In genomic region chr15:79127101-79127500, GRCm38 (mm10) we compare ENCODE assay signal across 17 mouse cellular contexts. TPM values are rescaled to one million over a fixed set of nuclear protein-coding genes. Genes with fewer than 3 reads are reported as not detected.
DNase-seq lines count a peak whose midpoint lies in the region; ATAC-seq and TF ChIP-seq lines count a peak whose summit lies in the region.
"Had no signal": no experiment of that assay in that cellular context is flagged by ENCODE, and none has a peak within 500 bp of the region (broad histone marks: within the 10 kb centered on the region; RNA-seq: fewer than 3 reads in every experiment).

No protein-coding gene starts in this region.

- TF ChIP-seq EP300 in heart, postnatal 0 days (IDR thresholded peaks at IDR 0.05; ENCODE audit: low read depth), result no peak
- no peak for TF ChIP-seq EP300 in ES-Bruce4 (IDR thresholded peaks at IDR 0.05; ENCODE audit: insufficient read depth, low read depth, low read length)

- H3K27me3 ChIP-seq in heart, postnatal 0 days (ENCODE audit: control insufficient read depth, insufficient read depth, low read length), result no peaks in the 10 kb centered on the region
- H3K27me3 ChIP-seq in testis, adult 2 months (ENCODE audit: control insufficient read depth, insufficient read depth, low read length), result no peaks in the 10 kb centered on the region
- H3K27me3 ChIP-seq in ES-Bruce4 (ENCODE audit: control insufficient read depth, insufficient read depth, low read length, poor library complexity, severe bottlenecking), result no peaks in the 10 kb centered on the region
- H3K27me3 ChIP-seq: embryonic facial prominence, embryonic 13.5 days; embryonic facial prominence, embryonic 15.5 days; forebrain, embryonic 12.5 days had no signal

- H3K4me1 ChIP-seq in heart, postnatal 0 days (ENCODE audit: control insufficient read depth, insufficient read depth), result peaks cover 45% of the 10 kb centered on the region
- H3K4me1 ChIP-seq in testis, adult 2 months (ENCODE audit: control insufficient read depth, insufficient read depth, low read length), result peaks cover 8% of the 10 kb centered on the region
- peaks cover 2% of the 10 kb centered on the region for H3K4me1 ChIP-seq in ES-Bruce4 (ENCODE audit: control insufficient read depth, insufficient read depth, low read length)
- H3K4me1 ChIP-seq: embryonic facial prominence, embryonic 13.5 days; forebrain, embryonic 10.5 days; forebrain, embryonic 12.5 days had no signal

- no peak overlapping the region for H3K4me2 ChIP-seq in heart, postnatal 0 days (ENCODE audit: low read depth, low read length)
- H3K4me2 ChIP-seq: embryonic facial prominence, embryonic 13.5 days; embryonic facial prominence, embryonic 15.5 days; forebrain, embryonic 12.5 days had no signal

- no peak for TF ChIP-seq CTCF in heart, postnatal 0 days (IDR thresholded peaks at IDR 0.05; ENCODE audit: low read depth)
- TF ChIP-seq CTCF in testis, adult 2 months (IDR thresholded peaks at IDR 0.05; ENCODE audit: control insufficient read depth, insufficient read depth, insufficient replicate concordance, low read depth, low read length), result no peak
- no peak for TF ChIP-seq CTCF in ES-Bruce4 (IDR thresholded peaks at IDR 0.05; ENCODE audit: low read depth, low read length)

- WGBS in heart, postnatal 0 days, result 92% methylated on average over 12 of the region's 12 CpGs

- no peak for DNase-seq in heart, postnatal 0 days (ENCODE audit: low spot score)
- no peak for DNase-seq in heart, postnatal 10 days
- no peak for DNase-seq in testis, postnatal 10 days (ENCODE audit: low spot score)
- no peak for DNase-seq in layer of hippocampus, postnatal 10 days (ENCODE audit: low spot score in 2 of 2)
- DNase-seq: cerebellum, adult 9-11 months had no signal

- peaks cover 84% of the 10 kb centered on the region for H3K36me3 ChIP-seq in heart, postnatal 0 days (replicated peaks; ENCODE audit: control insufficient read depth, insufficient read depth, low read length)
- H3K36me3 ChIP-seq in testis, adult 2 months (ENCODE audit: control insufficient read depth, insufficient read depth, low read length), result no peaks in the 10 kb centered on the region; the same call in none of the 2 replicates
- H3K36me3 ChIP-seq in ES-Bruce4 (ENCODE audit: control insufficient read depth, insufficient read depth, low read length, poor library complexity, severe bottlenecking), result no peaks in the 10 kb centered on the region

- no peak overlapping the region for H3K4me3 ChIP-seq in heart, postnatal 0 days (ENCODE audit: low read depth, low read length)
- H3K4me3 ChIP-seq in testis, adult 2 months (ENCODE audit: control insufficient read depth, low read depth, low read length), result peak overlapping the region; percentile 77
- H3K4me3 ChIP-seq in ES-Bruce4 (ENCODE audit: low read depth, low read length), result 0 out of 2 replicates have a peak overlapping the region, but pooled peaks have one; percentile 0
- H3K4me3 ChIP-seq: embryonic facial prominence, embryonic 13.5 days; embryonic facial prominence, embryonic 15.5 days; erythroblast, embryonic 14.5 days; forebrain, embryonic 10.5 days; forebrain, embryonic 12.5 days had no signal

- no peak for ATAC-seq in heart, postnatal 0 days (ENCODE audit: insufficient read depth, low read depth)
- ATAC-seq: forebrain, embryonic 14.5 days; forebrain, embryonic 16.5 days had no signal

- intact Hi-C loops in heart, postnatal 10 days (cut with DNase I), result no loop called here

- peak overlapping the region; percentile 9; the same call in 1 of the 2 replicates for H3K27ac ChIP-seq in heart, postnatal 0 days (ENCODE audit: low read depth)
- H3K27ac ChIP-seq in testis, adult 2 months (ENCODE audit: control insufficient read depth, insufficient read depth, low read depth, low read length), result no peak overlapping the region
- H3K27ac ChIP-seq in ES-Bruce4 (ENCODE audit: insufficient read depth, low read length), result no peak overlapping the region
- H3K27ac ChIP-seq: embryonic facial prominence, embryonic 13.5 days; embryonic facial prominence, embryonic 15.5 days; forebrain, embryonic 10.5 days; forebrain, embryonic 12.5 days had no signal

- H3K9ac ChIP-seq in heart, postnatal 0 days (replicated peaks; ENCODE audit: low read depth, low read length), result no peak overlapping the region
- H3K9ac ChIP-seq in ES-Bruce4 (ENCODE audit: low read depth, poor library complexity, severe bottlenecking), result no peak overlapping the region
- H3K9ac ChIP-seq: embryonic facial prominence, embryonic 13.5 days; embryonic facial prominence, embryonic 15.5 days; forebrain, embryonic 12.5 days had no signal

- H3K9me3 ChIP-seq in heart, postnatal 0 days (replicated peaks; ENCODE audit: control insufficient read depth, low read length), result no peaks in the 10 kb centered on the region
- H3K9me3 ChIP-seq in ES-Bruce4 (replicated peaks; ENCODE audit: control insufficient read depth, insufficient read depth, low read length, poor library complexity, severe bottlenecking), result no peaks in the 10 kb centered on the region
- H3K9me3 ChIP-seq: embryonic facial prominence, embryonic 15.5 days; forebrain, embryonic 12.5 days had no signal

- TF ChIP-seq POLR2A in testis, adult 2 months (IDR thresholded peaks at IDR 0.05; ENCODE audit: control insufficient read depth, low read depth, low read length), result no peak
- no peak for TF ChIP-seq POLR2A in ES-Bruce4 (IDR thresholded peaks at IDR 0.05; ENCODE audit: insufficient read depth, low read length)

RNA-seq across cellular contexts. Expression of gene Polr2f, which starts 13.7 kb away (rescaled TPM):
- 50.2 and 84.8 TPM in 2 replicates for total RNA-seq in heart, postnatal 0 days (2014; rRNA removed; ENCODE audit: low replicate concordance)
- polyA plus RNA-seq in heart, postnatal 0 days (2015; fragmentation: Nextera tagmentation; extraction: Ambion mirVana), result 271 and 286 TPM in 2 replicates
- total RNA-seq in heart, postnatal 10 days (2021), result 100 to 1,000 TPM; 118 to 130 TPM
- 41.1 and 42.2 TPM in 2 replicates for polyA plus RNA-seq in testis, adult 2 months (2012; rRNA removed)
- polyA plus RNA-seq in ES-Bruce4 (2011; ENCODE audit: insufficient read depth, insufficient read length, low read depth, missing spikeins), result 162 and 166 TPM in 2 replicates
- 100 to 1,000 TPM; 120 to 138 TPM for total RNA-seq in layer of hippocampus, postnatal 10 days (2021)

RNA-seq across cellular contexts. Expression of gene 1700088E04Rik, which starts 14.0 kb away (rescaled TPM):
- 2.2 TPM in 1 of 2 replicates, not detected in the other for total RNA-seq in heart, postnatal 0 days (2014; rRNA removed; ENCODE audit: low replicate concordance)
- polyA plus RNA-seq in heart, postnatal 0 days (2015; fragmentation: Nextera tagmentation; extraction: Ambion mirVana), result 8.8 and 10.7 TPM in 2 replicates
- total RNA-seq in heart, postnatal 10 days (2021), result 1 to 10 TPM; 1.8 to 2.3 TPM
- 115 and 133 TPM in 2 replicates for polyA plus RNA-seq in testis, adult 2 months (2012; rRNA removed)
- polyA plus RNA-seq in ES-Bruce4 (2011; ENCODE audit: insufficient read depth, insufficient read length, low read depth, missing spikeins), result 1.4 TPM in 2 replicates
- total RNA-seq in layer of hippocampus, postnatal 10 days (2021), result 10 to 100 TPM; 14.7 to 15.4 TPM
- polyA plus RNA-seq: erythroblast, embryonic 14.5 days had no signal

RNA-seq across cellular contexts. Expression of gene Micall1, which starts 18.4 kb away (rescaled TPM):
- 45.9 and 52.9 TPM in 2 replicates for total RNA-seq in heart, postnatal 0 days (2014; rRNA removed; ENCODE audit: low replicate concordance)
- 13.2 and 19.0 TPM in 2 replicates for polyA plus RNA-seq in heart, postnatal 0 days (2015; fragmentation: Nextera tagmentation; extraction: Ambion mirVana)
- total RNA-seq in heart, postnatal 10 days (2021), result 10 to 100 TPM; 80.2 to 82.8 TPM
- 75.8 and 85.0 TPM in 2 replicates for polyA plus RNA-seq in testis, adult 2 months (2012; rRNA removed)
- polyA plus RNA-seq in ES-Bruce4 (2011; ENCODE audit: insufficient read depth, insufficient read length, low read depth, missing spikeins), result 12.4 and 13.4 TPM in 2 replicates
- 10 to 100 TPM; 30.4 to 33.0 TPM for total RNA-seq in layer of hippocampus, postnatal 10 days (2021)

RNA-seq across cellular contexts. Expression of gene Sox10, which starts 37.9 kb away (rescaled TPM):
- 0.31 and 0.53 TPM in 2 replicates for total RNA-seq in heart, postnatal 0 days (2014; rRNA removed; ENCODE audit: low replicate concordance)
- 0.12 and 0.34 TPM in 2 replicates for polyA plus RNA-seq in heart, postnatal 0 days (2015; fragmentation: Nextera tagmentation; extraction: Ambion mirVana)
- 1 to 10 TPM; 1.6 to 2.4 TPM for total RNA-seq in heart, postnatal 10 days (2021)
- polyA plus RNA-seq in testis, adult 2 months (2012; rRNA removed), result 1.5 and 1.6 TPM in 2 replicates
- polyA plus RNA-seq in ES-Bruce4 (2011; ENCODE audit: insufficient read depth, insufficient read length, low read depth, missing spikeins), result 0.43 and 1.4 TPM in 2 replicates
- total RNA-seq in layer of hippocampus, postnatal 10 days (2021), result 10 to 100 TPM; 35.7 to 38.0 TPM
- total RNA-seq: common myeloid progenitor, adult 5-6 weeks; MEL had no signal
- polyA plus RNA-seq: C2C12; erythroblast, embryonic 14.5 days had no signal

RNA-seq across cellular contexts. Expression of gene Eif3l, which starts 52.1 kb away (rescaled TPM):
- 183 and 210 TPM in 2 replicates for total RNA-seq in heart, postnatal 0 days (2014; rRNA removed; ENCODE audit: low replicate concordance)
- 114 and 123 TPM in 2 replicates for polyA plus RNA-seq in heart, postnatal 0 days (2015; fragmentation: Nextera tagmentation; extraction: Ambion mirVana)
- 10 to 100 TPM; 94.5 to 95.7 TPM for total RNA-seq in heart, postnatal 10 days (2021)
- polyA plus RNA-seq in testis, adult 2 months (2012; rRNA removed), result 110 and 117 TPM in 2 replicates
- polyA plus RNA-seq in ES-Bruce4 (2011; ENCODE audit: insufficient read depth, insufficient read length, low read depth, missing spikeins), result 598 and 608 TPM in 2 replicates
- 100 to 1,000 TPM in 1 of 2 experiments, 10 to 100 TPM in 1; 94.6 to 102 TPM for total RNA-seq in layer of hippocampus, postnatal 10 days (2021)
